Comparison of ENCODE assay signal across 8 mouse cellular contexts in genomic region chr13:23756790-23757189, GRCm38 (mm10). TPM values are rescaled to one million over a fixed set of nuclear protein-coding genes. Genes with fewer than 3 reads are reported as not detected.
DNase-seq lines count a peak whose midpoint lies in the region; ATAC-seq and TF ChIP-seq lines count a peak whose summit lies in the region.

Hist1h4b (plus strand) TSS chr13:23757013.

- WGBS in heart, embryonic 13.5 days, result under 1% methylated on average over 19 of the region's 22 CpGs
- 0% methylated on average over 15 of the region's 22 CpGs for WGBS in kidney, postnatal 0 days
- under 1% methylated on average over 20 of the region's 22 CpGs for WGBS in liver, adult 2 months
- 0% methylated on average over 17 of the region's 22 CpGs for WGBS in stomach, embryonic 14.5 days

- no peak; the same call in 1 of the 2 replicates for TF ChIP-seq CTCF in kidney, postnatal 0 days (IDR thresholded peaks at IDR 0.05; ENCODE audit: low read depth)
- no peak for TF ChIP-seq CTCF in liver, adult 2 months (IDR thresholded peaks at IDR 0.05; ENCODE audit: low read depth, low read length)

- peak; percentile 95 for TF ChIP-seq POLR2A in liver, adult 2 months (IDR thresholded peaks at IDR 0.05; ENCODE audit: extremely low read depth, insufficient read depth, low read length)

- peaks cover 22% of the 10 kb centered on the region for H3K4me1 ChIP-seq in heart, embryonic 13.5 days
- peaks cover 7% of the 10 kb centered on the region; the same call in 1 of the 2 replicates for H3K4me1 ChIP-seq in kidney, postnatal 0 days (replicated peaks; ENCODE audit: insufficient read depth, low read length)
- peaks cover 11% of the 10 kb centered on the region; the same call in 1 of the 2 replicates for H3K4me1 ChIP-seq in liver, adult 2 months (ENCODE audit: control insufficient read depth, insufficient read depth, low read length)
- peaks cover 13% of the 10 kb centered on the region for H3K4me1 ChIP-seq in stomach, embryonic 14.5 days (ENCODE audit: control insufficient read depth, insufficient read depth, low read length)

- ATAC-seq in erythroid progenitor cell, adult 5-6 weeks (replicated peaks; ENCODE audit: low FRiP score, poor library complexity, severe bottlenecking), result peak; percentile 43
- no peak; the same call in 1 of the 2 replicates for ATAC-seq in heart, embryonic 13.5 days (ENCODE audit: extremely low read depth, insufficient number of reproducible peaks, low FRiP score, low TSS enrichment)
- ATAC-seq in kidney, postnatal 0 days (replicated peaks; ENCODE audit: low FRiP score, low read depth), result peak; percentile 69
- ATAC-seq in monocyte, adult 5-6 weeks (replicated peaks; ENCODE audit: insufficient number of reproducible peaks, low FRiP score, low TSS enrichment, poor library complexity, severe bottlenecking), result peak; percentile 61
- ATAC-seq in stomach, embryonic 14.5 days (ENCODE audit: insufficient number of reproducible peaks, insufficient read depth, low FRiP score, low read depth), result peak; percentile 71

- H3K27me3 ChIP-seq in heart, embryonic 13.5 days (replicated peaks), result no peaks in the 10 kb centered on the region
- H3K27me3 ChIP-seq in kidney, postnatal 0 days (ENCODE audit: insufficient read depth, low read length), result no peaks in the 10 kb centered on the region
- no peaks in the 10 kb centered on the region for H3K27me3 ChIP-seq in liver, adult 2 months (ENCODE audit: control insufficient read depth, insufficient read depth, low read length)
- no peaks in the 10 kb centered on the region for H3K27me3 ChIP-seq in stomach, embryonic 14.5 days (ENCODE audit: control insufficient read depth, insufficient read depth, low read length)

- H3K9ac ChIP-seq in heart, embryonic 13.5 days, result peak within 1 kb of the TSS; percentile 83
- H3K9ac ChIP-seq in kidney, postnatal 0 days (ENCODE audit: low read depth, low read length), result peak within 1 kb of the TSS; percentile 55
- peak within 1 kb of the TSS; percentile 3; the same call in 1 of the 2 replicates for H3K9ac ChIP-seq in liver, adult 2 months (ENCODE audit: low read depth, low read length)
- peak within 1 kb of the TSS; percentile 40; the same call in 1 of the 2 replicates for H3K9ac ChIP-seq in stomach, embryonic 14.5 days (replicated peaks; ENCODE audit: low read depth, low read length)

- peak within 1 kb of the TSS; percentile 89 for H3K27ac ChIP-seq in heart, embryonic 13.5 days (replicated peaks)
- peak within 1 kb of the TSS; percentile 93 for H3K27ac ChIP-seq in kidney, postnatal 0 days
- peak within 1 kb of the TSS; percentile 28; the same call in 1 of the 2 replicates for H3K27ac ChIP-seq in liver, adult 2 months (replicated peaks; ENCODE audit: insufficient read depth, low read depth, low read length)
- peak within 1 kb of the TSS; percentile 92 for H3K27ac ChIP-seq in stomach, embryonic 14.5 days (ENCODE audit: low read length)

- H3K4me2 ChIP-seq in heart, embryonic 13.5 days, result peak within 1 kb of the TSS; percentile 78
- peak within 1 kb of the TSS; percentile 57 for H3K4me2 ChIP-seq in kidney, postnatal 0 days (ENCODE audit: low read length)
- peak within 1 kb of the TSS; percentile 70 for H3K4me2 ChIP-seq in stomach, embryonic 14.5 days (replicated peaks; ENCODE audit: low read depth, low read length)

- H3K9me3 ChIP-seq in heart, embryonic 13.5 days, result no peaks in the 10 kb centered on the region
- H3K9me3 ChIP-seq in kidney, postnatal 0 days (replicated peaks; ENCODE audit: low read length), result no peaks in the 10 kb centered on the region
- no peaks in the 10 kb centered on the region for H3K9me3 ChIP-seq in stomach, embryonic 14.5 days (ENCODE audit: control insufficient read depth, low read depth, low read length)

- peak within 1 kb of the TSS; percentile 51 for H3K4me3 ChIP-seq in heart, embryonic 13.5 days
- peak within 1 kb of the TSS; percentile 36 for H3K4me3 ChIP-seq in kidney, postnatal 0 days (replicated peaks; ENCODE audit: low read depth, low read length)
- H3K4me3 ChIP-seq in liver, adult 2 months (ENCODE audit: insufficient read depth, low read depth, low read length), result peak within 1 kb of the TSS; percentile 34; the same call in 1 of the 2 replicates
- H3K4me3 ChIP-seq in stomach, embryonic 14.5 days (ENCODE audit: low read depth, low read length), result peak within 1 kb of the TSS; percentile 39

- DNase-seq in CD8-positive naive resting alpha-beta T cell, adult 2 months (ENCODE audit: low read depth in 2 of 2, low spot score in 2 of 2), result peak; percentile 62 to 73
- DNase-seq in brain, embryonic 18.5 days (ENCODE audit: low read depth, low spot score), result peak; percentile 94
- peak; percentile 96 for DNase-seq in kidney, postnatal 0 days (ENCODE audit: low spot score)
- peak; percentile 95 for DNase-seq in liver, adult 2 months (ENCODE audit: extremely low read depth, low read depth, low spot score)

- no peaks in the 10 kb centered on the region for H3K79me2 ChIP-seq in liver, adult 2 months (ENCODE audit: control insufficient read depth, insufficient read depth, low read length)

- no peaks in the 10 kb centered on the region for H3K36me3 ChIP-seq in heart, embryonic 13.5 days
- H3K36me3 ChIP-seq in kidney, postnatal 0 days (ENCODE audit: insufficient read depth, low read length), result no peaks in the 10 kb centered on the region
- no peaks in the 10 kb centered on the region for H3K36me3 ChIP-seq in liver, adult 2 months (ENCODE audit: control insufficient read depth, insufficient read depth, low read length)
- no peaks in the 10 kb centered on the region for H3K36me3 ChIP-seq in stomach, embryonic 14.5 days (ENCODE audit: control insufficient read depth, insufficient read depth, low read length)

RNA-seq across cellular contexts. Expression of gene Hist1h4b, which starts in this region (rescaled TPM):
- total RNA-seq in erythroid progenitor cell, adult 5-6 weeks (2015; ENCODE audit: low replicate concordance), result 331 and 380 TPM in 2 replicates
- total RNA-seq in erythroid progenitor cell, adult 5-6 weeks (2017; ENCODE audit: low replicate concordance), result 1,134 and 2,811 TPM in 2 replicates
- 2.3 and 2.8 TPM in 2 replicates for polyA plus RNA-seq in heart, embryonic 13.5 days (2015; fragmentation: Nextera tagmentation; extraction: Ambion mirVana)
- 4.4 and 5.6 TPM in 2 replicates for polyA plus RNA-seq in kidney, postnatal 0 days (2015; fragmentation: Nextera tagmentation; extraction: Ambion mirVana)
- total RNA-seq in liver, adult 2 months (2014; rRNA removed), result 62.4 and 63.4 TPM in 2 replicates
- 1.2 TPM in 1 of 2 replicates, not detected in the other for polyA plus RNA-seq in liver, adult 2 months (2012; rRNA removed)
- 10.8 to 62.1 TPM (median 12.1 TPM) in 3 replicates for total RNA-seq in monocyte, adult 5-6 weeks (2017)
- polyA plus RNA-seq in stomach, embryonic 14.5 days (2014; fragmentation: Nextera tagmentation; extraction: Ambion mirVana), result 2.5 and 3.3 TPM in 2 replicates

Comparison
In these comparisons a context has a peak if more than half of its experiments do, and no peak if none do; other contexts are left out.
1. H3K27ac ChIP-seq: peak in every context shown above with its lines; median percentile 93 in kidney, postnatal 0 days; 92 in stomach, embryonic 14.5 days; 89 in heart, embryonic 13.5 days; 28 in liver, adult 2 months.
2. H3K9ac ChIP-seq: peak in every context shown above with its lines; median percentile 83 in heart, embryonic 13.5 days; 55 in kidney, postnatal 0 days; 40 in stomach, embryonic 14.5 days; 3 in liver, adult 2 months.